8 mouse cellular contexts compared by ENCODE assay signal in genomic region chr11:109361631-109362462, GRCm38 (mm10). TPM values are rescaled to one million over a fixed set of nuclear protein-coding genes. Genes with fewer than 3 reads are reported as not detected.
DNase-seq lines count a peak whose midpoint lies in the region; ATAC-seq and TF ChIP-seq lines count a peak whose summit lies in the region.

No protein-coding gene starts in this region.

- CTCF ChIA-PET in Patski (lab: Charles Lee), result interaction anchor here (3.3 kb wide), 1 partner anchor 30 kb away, joined by 12 read pairs; no protein-coding TSS in a partner anchor

- in situ Hi-C loops in Patski (cut with MboI; ENCODE audit: low pct_unique_long_range_greater_than_20kb), result loop anchor here (5.0 kb wide), 1 partner anchor 65 kb away; the partner anchor contains the start of gene Amz2

- peak overlapping the region; percentile 98; the same call in 1 of the 2 replicates for H3K27ac ChIP-seq in hindbrain, embryonic 12.5 days
- peak overlapping the region; percentile 96 for H3K27ac ChIP-seq in liver, embryonic 12.5 days

- peak overlapping the region; percentile 91 for H3K9ac ChIP-seq in hindbrain, embryonic 12.5 days
- peak overlapping the region; percentile 80 for H3K9ac ChIP-seq in liver, embryonic 12.5 days

- DNase-seq in adrenal gland, adult (ENCODE audit: inconsistent age in 2 of 2, low spot score in 1 of 2), result peak; percentile 64 to 83
- no peak for DNase-seq in adrenal gland, postnatal 4 days (ENCODE audit: low spot score in 2 of 2)
- DNase-seq in Patski (ENCODE audit: low read depth, low spot score), result no peak
- peak; percentile 63 for DNase-seq in fibroblast of lung, adult 2 months (ENCODE audit: low read depth)
- DNase-seq in naive thymus-derived CD4-positive, alpha-beta T cell, adult 2 months (ENCODE audit: low read depth), result peak; percentile 78
- DNase-seq in frontal cortex, postnatal 36 days (ENCODE audit: low spot score in 2 of 2), result no peak

- POLR2A ChIA-PET in Patski (lab: Charles Lee), result interaction anchor here (1.0 kb wide), 1 partner anchor 21 kb away, joined by 3 read pairs; no protein-coding TSS in a partner anchor

- H3K4me3 ChIP-seq in hindbrain, embryonic 12.5 days, result peak overlapping the region; percentile 88
- H3K4me3 ChIP-seq in liver, embryonic 12.5 days, result peak overlapping the region; percentile 85

- H3K4me2 ChIP-seq in hindbrain, embryonic 12.5 days (replicated peaks), result peak overlapping the region; percentile 68
- peak overlapping the region; percentile 71 for H3K4me2 ChIP-seq in liver, embryonic 12.5 days

- peaks cover 37% of the 10 kb centered on the region for H3K4me1 ChIP-seq in hindbrain, embryonic 12.5 days
- peaks cover 55% of the 10 kb centered on the region for H3K4me1 ChIP-seq in liver, embryonic 12.5 days

- 7% methylated on average over 27 of the region's 27 CpGs for WGBS in hindbrain, embryonic 12.5 days
- WGBS in liver, embryonic 12.5 days (ENCODE audit: insufficient replicate concordance), result 3% methylated on average over 27 of the region's 27 CpGs

- peaks cover 10% of the 10 kb centered on the region for H3K36me3 ChIP-seq in hindbrain, embryonic 12.5 days
- peaks cover 18% of the 10 kb centered on the region for H3K36me3 ChIP-seq in liver, embryonic 12.5 days

- no peaks in the 10 kb centered on the region for H3K9me3 ChIP-seq in hindbrain, embryonic 12.5 days (replicated peaks)
- H3K9me3 ChIP-seq in liver, embryonic 12.5 days (replicated peaks), result no peaks in the 10 kb centered on the region

- H3K27me3 ChIP-seq in Patski, result no peaks in the 10 kb centered on the region
- no peaks in the 10 kb centered on the region; the same call in 1 of the 2 replicates for H3K27me3 ChIP-seq in hindbrain, embryonic 12.5 days
- H3K27me3 ChIP-seq in liver, embryonic 12.5 days (replicated peaks), result no peaks in the 10 kb centered on the region

- no peak for TF ChIP-seq CTCF in Patski (IDR thresholded peaks at IDR 0.05)

- ATAC-seq in Patski, result peak; percentile 60
- ATAC-seq in hindbrain, embryonic 12.5 days (ENCODE audit: low FRiP score), result peak; percentile 27
- ATAC-seq in liver, embryonic 12.5 days, result peak; percentile 24

RNA-seq across cellular contexts. Expression of gene Gna13, which starts 0.8 kb away (rescaled TPM):
- 10 to 100 TPM; 75.1 to 78.2 TPM for total RNA-seq in adrenal gland, postnatal 4 days (2021)
- polyA plus RNA-seq in Patski (2021), result 50.4 TPM
- polyA plus RNA-seq in hindbrain, embryonic 12.5 days (2016; fragmentation: Nextera tagmentation; extraction: Ambion mirVana), result 21.9 and 22.9 TPM in 2 replicates
- 18.0 and 19.4 TPM in 2 replicates for polyA plus RNA-seq in liver, embryonic 12.5 days (2016; fragmentation: Nextera tagmentation; extraction: Ambion mirVana)

RNA-seq across cellular contexts. Expression of gene 9930022D16Rik, which starts 51.9 kb away (rescaled TPM):
- total RNA-seq in adrenal gland, postnatal 4 days (2021), result not detected
- not detected for polyA plus RNA-seq in Patski (2021)
- polyA plus RNA-seq in hindbrain, embryonic 12.5 days (2016; fragmentation: Nextera tagmentation; extraction: Ambion mirVana), result not detected in 2 replicates
- not detected in 2 replicates for polyA plus RNA-seq in liver, embryonic 12.5 days (2016; fragmentation: Nextera tagmentation; extraction: Ambion mirVana)

Comparison
In these comparisons a context has a peak if more than half of its experiments do, and no peak if none do; other contexts are left out.
1. DNase-seq: peak in adrenal gland, adult (2 of 2), fibroblast of lung, adult 2 months (single experiment) and naive thymus-derived CD4-positive, alpha-beta T cell, adult 2 months (single experiment); none in adrenal gland, postnatal 4 days (0 of 2), Patski (single experiment) and frontal cortex, postnatal 36 days (0 of 2).
2. Peak in every context shown above with its lines, with median percentiles within 50 percentile points of each other: ATAC-seq.